8 mouse cellular contexts compared by ENCODE assay signal in genomic region chr11:101468731-101469130, GRCm38 (mm10). TPM values are rescaled to one million over a fixed set of nuclear protein-coding genes. Genes with fewer than 3 reads are reported as not detected.
DNase-seq lines count a peak whose midpoint lies in the region; ATAC-seq and TF ChIP-seq lines count a peak whose summit lies in the region.

No protein-coding gene starts in this region.

- intact Hi-C loops in gastrocnemius, adult 2 months (cut with DNase I): loop anchor here (5.0 kb wide), 1 partner anchor 84 kb away; the partner anchor contains the start of genes Brca1 and Nbr1
- intact Hi-C loops in gastrocnemius, postnatal 36 days (cut with DNase I): no loop called here

- no peak for TF ChIP-seq CTCF in gastrocnemius, adult 2 months (IDR thresholded peaks at IDR 0.05)
- TF ChIP-seq CTCF in liver, postnatal 0 days (IDR thresholded peaks at IDR 0.05; ENCODE audit: low read depth): no peak

- peak overlapping the region; percentile 88 for H3K4me2 ChIP-seq in heart, embryonic 15.5 days
- H3K4me2 ChIP-seq in liver, postnatal 0 days (ENCODE audit: low read depth, low read length): peak overlapping the region; percentile 94

- DNase-seq in gastrocnemius, adult 2 months: no peak
- DNase-seq in gastrocnemius, postnatal 36 days: no peak
- DNase-seq in A20 (ENCODE audit: low read depth, low spot score): peak; percentile 23
- DNase-seq in liver, postnatal 0 days: no peak
- no peak for DNase-seq in retina, postnatal 1 day
- no peak for DNase-seq in cerebellum, postnatal 25 days
- DNase-seq in spleen, postnatal 14 days (ENCODE audit: low spot score in 2 of 2): no peak

- no peak for TF ChIP-seq EP300 in liver, postnatal 0 days (IDR thresholded peaks at IDR 0.05; ENCODE audit: low read depth)

- H3K4me1 ChIP-seq in heart, embryonic 15.5 days (replicated peaks): peaks cover 40% of the 10 kb centered on the region
- H3K4me1 ChIP-seq in liver, postnatal 0 days (ENCODE audit: insufficient read depth): peaks cover 21% of the 10 kb centered on the region

- ATAC-seq in heart, embryonic 15.5 days (replicated peaks; ENCODE audit: insufficient number of reproducible peaks, insufficient read depth, low FRiP score, low read depth): no peak
- no peak for ATAC-seq in liver, postnatal 0 days

- H3K36me3 ChIP-seq in heart, embryonic 15.5 days: no peaks in the 10 kb centered on the region
- H3K36me3 ChIP-seq in liver, postnatal 0 days (replicated peaks; ENCODE audit: insufficient read depth, low read length): no peaks in the 10 kb centered on the region

- H3K9me3 ChIP-seq in heart, embryonic 15.5 days (replicated peaks): no peaks in the 10 kb centered on the region
- no peaks in the 10 kb centered on the region for H3K9me3 ChIP-seq in liver, postnatal 0 days (ENCODE audit: low read length)

- H3K27me3 ChIP-seq in heart, embryonic 15.5 days: no peaks in the 10 kb centered on the region
- H3K27me3 ChIP-seq in liver, postnatal 0 days (ENCODE audit: insufficient read depth, low read length): peaks cover 13% of the 10 kb centered on the region; the same call in 1 of the 2 replicates

- H3K27ac ChIP-seq in gastrocnemius, adult 2 months: peak overlapping the region; percentile 85
- H3K27ac ChIP-seq in heart, embryonic 15.5 days: no peak overlapping the region
- no peak overlapping the region for H3K27ac ChIP-seq in liver, postnatal 0 days (ENCODE audit: low read depth)

- peak overlapping the region; percentile 94 for H3K4me3 ChIP-seq in gastrocnemius, adult 2 months
- peak overlapping the region; percentile 84 for H3K4me3 ChIP-seq in heart, embryonic 15.5 days
- H3K4me3 ChIP-seq in liver, postnatal 0 days (ENCODE audit: low read depth, low read length): peak overlapping the region; percentile 64

- peak overlapping the region; percentile 78 for H3K9ac ChIP-seq in heart, embryonic 15.5 days
- peak overlapping the region; percentile 64 for H3K9ac ChIP-seq in liver, postnatal 0 days (replicated peaks)

- WGBS in heart, embryonic 15.5 days: 9% methylated on average over 13 of the region's 13 CpGs
- 11% methylated on average over 13 of the region's 13 CpGs for WGBS in liver, postnatal 0 days (ENCODE audit: insufficient replicate concordance)

RNA-seq across cellular contexts. Expression of gene Vat1, which starts 2.7 kb away (rescaled TPM):
- total RNA-seq in gastrocnemius, adult 2 months (2021): 10 to 100 TPM; 10.0 to 14.5 TPM
- total RNA-seq in gastrocnemius, postnatal 36 days (2021): 10 to 100 TPM; 11.5 to 12.3 TPM
- polyA plus RNA-seq in heart, embryonic 15.5 days (2015; fragmentation: Nextera tagmentation; extraction: Ambion mirVana): 30.2 and 38.6 TPM in 2 replicates
- 8.3 and 8.4 TPM in 2 replicates for polyA plus RNA-seq in liver, postnatal 0 days (2015; fragmentation: Nextera tagmentation; extraction: Ambion mirVana)

RNA-seq across cellular contexts. Expression of gene Rnd2, which starts 3.9 kb away (rescaled TPM):
- total RNA-seq in gastrocnemius, adult 2 months (2021): 1 to 10 TPM; 3.3 to 3.5 TPM
- total RNA-seq in gastrocnemius, postnatal 36 days (2021): 1 to 10 TPM; 2.8 to 3.0 TPM
- polyA plus RNA-seq in heart, embryonic 15.5 days (2015; fragmentation: Nextera tagmentation; extraction: Ambion mirVana): 9.1 and 10.1 TPM in 2 replicates
- 1.9 and 2.0 TPM in 2 replicates for polyA plus RNA-seq in liver, postnatal 0 days (2015; fragmentation: Nextera tagmentation; extraction: Ambion mirVana)

RNA-seq across cellular contexts. Expression of gene Ifi35, which starts 20.5 kb away (rescaled TPM):
- total RNA-seq in gastrocnemius, adult 2 months (2021): 10 to 100 TPM in 1 of 2 experiments, 1 to 10 TPM in 1; 8.6 to 14.3 TPM
- 10 to 100 TPM in 1 of 2 experiments, 1 to 10 TPM in 1; 9.1 to 13.0 TPM for total RNA-seq in gastrocnemius, postnatal 36 days (2021)
- polyA plus RNA-seq in heart, embryonic 15.5 days (2015; fragmentation: Nextera tagmentation; extraction: Ambion mirVana): 18.0 and 25.9 TPM in 2 replicates
- 27.2 and 28.2 TPM in 2 replicates for polyA plus RNA-seq in liver, postnatal 0 days (2015; fragmentation: Nextera tagmentation; extraction: Ambion mirVana)

RNA-seq across cellular contexts. Expression of gene Rpl27, which starts 26.6 kb away (rescaled TPM):
- total RNA-seq in gastrocnemius, adult 2 months (2021): 10 to 100 TPM; 31.9 to 49.4 TPM
- 10 to 100 TPM; 35.1 to 42.1 TPM for total RNA-seq in gastrocnemius, postnatal 36 days (2021)
- 174 and 211 TPM in 2 replicates for polyA plus RNA-seq in heart, embryonic 15.5 days (2015; fragmentation: Nextera tagmentation; extraction: Ambion mirVana)
- polyA plus RNA-seq in liver, postnatal 0 days (2015; fragmentation: Nextera tagmentation; extraction: Ambion mirVana): 205 and 213 TPM in 2 replicates

RNA-seq across cellular contexts. Expression of gene Ptges3l, which starts 43.6 kb away (rescaled TPM):
- 10 to 100 TPM; 82.0 to 90.7 TPM for total RNA-seq in gastrocnemius, adult 2 months (2021)
- 100 to 1,000 TPM in 1 of 2 experiments, 10 to 100 TPM in 1; 83.5 to 111 TPM for total RNA-seq in gastrocnemius, postnatal 36 days (2021)
- 66.5 and 81.5 TPM in 2 replicates for polyA plus RNA-seq in heart, embryonic 15.5 days (2015; fragmentation: Nextera tagmentation; extraction: Ambion mirVana)
- 0.65 and 1.0 TPM in 2 replicates for polyA plus RNA-seq in liver, postnatal 0 days (2015; fragmentation: Nextera tagmentation; extraction: Ambion mirVana)
